Mouse (Mus musculus) small intestine, adult 2 months (tissue): ENCODE measurements at regions not wholly inside any gene's neighbourhood (a gene's known extent, or its start where the extent isn't known, plus 50 kb on each side); places are given as distances from the start of the nearest gene placed in this dataset.
"Not testable (repeated sequence)": the region's sequence is repeated elsewhere in the genome, so short reads cannot be mapped to it uniquely, and the experiment has no call there.

ENCODE experiments used
- H3K27ac ChIP-seq: fragments of 200-500 bp; 2 replicates; pipeline ENCODE4 v1.5.1; 2012; ENCODE audit warnings: low read depth, low read length, control low read depth, inconsistent platforms; ENCODE audit not compliant: insufficient read depth
- H3K27me3 ChIP-seq: fragments of 200-500 bp; 2 replicates; pipeline ENCODE4 v1.6.1; 2012; ENCODE audit warnings: mild to moderate bottlenecking, moderate library complexity, low read length, inconsistent platforms; ENCODE audit not compliant: control insufficient read depth, insufficient read depth
- H3K36me3 ChIP-seq: fragments of 200-500 bp; 2 replicates; pipeline ENCODE4 v1.6.1; 2012; ENCODE audit warnings: mild to moderate bottlenecking, low read length, control low read depth, inconsistent platforms; ENCODE audit not compliant: control insufficient read depth, insufficient read depth
- H3K4me1 ChIP-seq: fragments of 200-500 bp; 2 replicates; pipeline ENCODE4 v1.6.1; 2012; ENCODE audit warnings: low read length, inconsistent platforms, mixed read lengths; ENCODE audit not compliant: control insufficient read depth, insufficient read depth, insufficient read length
- H3K4me3 ChIP-seq: fragments of 200-500 bp; 2 replicates; pipeline ENCODE4 v1.5.1; 2012; ENCODE audit warnings: low read depth, mild to moderate bottlenecking, control low read depth, inconsistent platforms, low read length, moderate library complexity
- CTCF ChIP-seq: fragments of 200-500 bp; IDR thresholded peaks from 2 replicates; pipeline ENCODE4 v1.5.1; 2012; ENCODE audit warnings: low read depth, mild to moderate bottlenecking, control low read depth, inconsistent platforms, low read length, moderate library complexity, mixed read lengths; ENCODE audit not compliant: insufficient replicate concordance, insufficient read length; ENCODE audit errors: extremely low read depth
- POLR2A ChIP-seq: fragments of 200-500 bp; IDR thresholded peaks from 2 replicates; pipeline ENCODE4 v1.6.1; 2012; ENCODE audit warnings: low read depth, mild to moderate bottlenecking, control low read depth, inconsistent platforms, low read length, moderate library complexity
- WGBS: fragments of 180-500 bp; shearing (Covaris S2); methylation state at CpG from one replicate; pipeline ENCODE4 v1.1.7; 2018; 5-methylcytosine and 5-hydroxymethylcytosine counted together

DNA sequence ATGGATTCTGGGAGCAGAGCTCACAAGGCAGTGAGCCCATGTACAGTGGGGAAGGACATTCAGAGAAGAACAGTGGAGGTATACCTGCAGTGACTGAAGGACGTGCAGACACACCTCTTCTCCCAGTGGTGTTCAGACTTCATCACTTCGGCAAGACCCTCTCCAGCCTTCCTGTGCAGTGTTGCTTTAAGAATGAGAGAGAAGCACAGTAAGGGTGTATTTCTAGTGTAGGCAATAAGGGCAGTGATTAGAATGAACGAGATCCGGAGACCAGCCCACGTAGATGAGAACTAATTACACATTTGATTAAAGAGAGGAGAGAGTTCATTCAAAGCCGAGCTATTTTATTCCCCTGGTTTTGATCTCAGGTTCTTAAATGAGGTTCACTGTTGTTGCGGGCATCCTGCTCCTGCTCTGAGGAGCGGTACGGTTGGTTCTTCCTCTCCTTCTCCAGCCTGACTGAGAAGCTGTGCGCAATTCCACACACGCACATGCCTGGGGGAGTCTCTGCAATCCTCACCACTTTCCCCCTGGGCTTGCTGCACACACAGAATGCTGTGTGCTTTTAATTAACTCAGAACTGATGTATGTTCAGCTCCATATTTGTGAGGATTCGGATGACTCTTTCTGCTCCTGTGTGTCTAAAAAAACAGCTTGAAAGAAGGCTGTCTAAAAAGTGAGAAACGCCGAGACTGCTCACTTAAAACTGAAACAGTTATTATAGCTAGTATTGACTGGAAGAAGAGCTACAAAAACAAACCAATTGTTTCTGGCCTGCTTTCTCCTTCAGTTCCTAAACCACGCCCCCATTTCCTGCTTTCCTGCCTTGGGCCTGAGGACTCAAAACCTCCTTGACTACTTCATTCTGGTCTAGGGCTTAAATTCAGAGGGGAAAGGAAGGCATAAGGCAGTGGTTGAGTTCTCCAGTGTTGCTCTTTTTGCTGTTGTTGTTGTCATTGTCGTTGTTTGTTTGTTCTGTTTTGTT, 114.2 kb upstream of the Fhl2 start:
- H3K27ac ChIP-seq, result no peak overlapping the region
- H3K4me3 ChIP-seq, result no peak overlapping the region
- H3K27me3 ChIP-seq, result no peaks in the 10 kb centered on the region
- H3K36me3 ChIP-seq, result no peaks in the 10 kb centered on the region
- WGBS, result 70% methylated on average over 16 of the region's 16 CpGs
- TF ChIP-seq POLR2A (no peak), CTCF (no peak)
- peaks cover 3% of the 10 kb centered on the region; the same call in 1 of the 2 replicates for H3K4me1 ChIP-seq

DNA sequence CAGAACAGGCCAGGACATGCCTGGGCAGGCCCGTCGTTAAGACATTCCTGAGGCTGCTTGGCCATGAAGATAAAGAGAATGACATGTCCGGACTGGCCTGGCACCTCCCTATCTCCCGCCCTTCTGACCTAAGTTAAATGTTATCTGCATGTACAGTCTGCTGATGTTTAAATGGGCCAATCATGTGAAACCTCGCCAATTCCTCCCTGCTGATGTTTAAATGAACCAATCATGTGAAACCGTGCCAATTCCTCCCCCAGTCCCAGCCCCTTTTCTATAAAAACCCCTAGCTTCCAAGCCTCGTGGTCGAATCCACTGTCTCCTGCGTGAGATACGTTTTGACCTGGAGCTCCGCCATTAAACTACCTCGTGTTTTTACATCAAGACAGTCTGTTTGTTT, 119.5 kb upstream of the Fhl2 start:
- not testable (repeated sequence) for H3K27me3 ChIP-seq, H3K4me3 ChIP-seq, H3K27ac ChIP-seq, H3K4me1 ChIP-seq, H3K36me3 ChIP-seq
- WGBS, result 86% methylated on average over 12 of the region's 12 CpGs

DNA sequence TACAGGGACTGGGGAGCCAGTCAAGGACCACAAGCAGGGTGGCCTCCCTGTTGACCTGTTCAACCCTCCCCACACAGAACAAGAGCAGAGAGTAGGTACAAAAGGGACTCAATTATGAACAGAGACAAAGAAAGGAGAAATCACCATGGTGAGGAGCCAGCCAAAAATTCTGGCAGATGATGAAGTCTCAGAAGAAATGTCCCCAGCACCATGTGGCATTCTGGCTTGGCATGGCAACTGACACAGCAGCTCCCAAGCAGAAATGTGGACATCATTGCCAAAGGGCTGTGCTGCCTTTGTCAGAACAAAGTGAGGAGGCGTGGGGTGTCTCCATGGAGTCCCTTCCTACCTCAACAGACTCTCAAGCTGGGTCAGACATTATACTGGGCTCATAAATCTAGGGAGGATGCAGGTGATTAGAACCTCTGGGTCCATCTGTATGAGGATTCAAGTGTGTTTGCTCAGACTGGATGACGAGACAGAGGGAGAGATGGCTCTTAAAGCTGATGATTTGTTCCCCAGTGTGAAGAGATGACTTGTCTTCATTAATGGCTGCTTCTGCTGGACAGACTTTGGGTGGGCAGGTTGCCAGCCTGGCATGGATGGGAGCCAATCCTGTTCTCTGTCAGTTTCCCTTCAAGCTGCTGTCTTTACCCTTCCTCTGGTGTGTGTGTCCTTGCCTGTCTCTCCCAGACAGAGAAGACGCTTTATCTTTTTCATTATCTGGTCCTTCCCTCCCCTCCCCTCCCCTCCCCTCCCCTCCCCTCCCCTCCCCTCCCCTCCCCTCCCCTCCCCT, 120.5 kb upstream of the Fhl2 start:
- WGBS, result 60% methylated on average over 3 of the region's 3 CpGs
- Histone ChIP-seq H3K27ac (no peak overlapping the region), H3K4me3 (no peak overlapping the region), H3K4me1 (peaks cover 2% of the 10 kb centered on the region; the same call in 1 of the 2 replicates), H3K27me3 (no peaks in the 10 kb centered on the region), H3K36me3 (no peaks in the 10 kb centered on the region)
- TF ChIP-seq CTCF (no peak), POLR2A (no peak)

DNA sequence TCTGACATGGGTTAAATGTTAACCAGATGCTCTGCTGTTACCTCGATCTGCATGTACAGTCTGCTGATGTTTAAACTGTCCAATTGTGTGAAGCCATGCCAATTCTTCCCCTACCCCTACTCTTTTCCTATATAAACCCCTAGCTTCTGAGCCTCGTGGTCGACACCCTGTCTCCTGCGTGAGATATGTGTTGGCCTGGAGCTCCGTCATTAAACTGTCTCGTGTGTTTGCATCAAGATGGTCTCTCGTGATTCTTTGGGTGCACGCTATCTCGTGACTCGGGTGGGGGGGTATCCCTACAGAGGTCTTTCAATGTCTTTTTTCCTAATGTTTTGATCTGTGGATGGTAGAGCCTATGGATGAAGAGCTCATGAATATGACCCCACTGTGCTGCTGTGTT, 110.9 kb upstream of the Nck2 start:
- H3K36me3 ChIP-seq, H3K27ac ChIP-seq, H3K27me3 ChIP-seq, H3K4me3 ChIP-seq, H3K4me1 ChIP-seq: not testable (repeated sequence)
- 91% methylated on average over 10 of the region's 10 CpGs for WGBS

DNA sequence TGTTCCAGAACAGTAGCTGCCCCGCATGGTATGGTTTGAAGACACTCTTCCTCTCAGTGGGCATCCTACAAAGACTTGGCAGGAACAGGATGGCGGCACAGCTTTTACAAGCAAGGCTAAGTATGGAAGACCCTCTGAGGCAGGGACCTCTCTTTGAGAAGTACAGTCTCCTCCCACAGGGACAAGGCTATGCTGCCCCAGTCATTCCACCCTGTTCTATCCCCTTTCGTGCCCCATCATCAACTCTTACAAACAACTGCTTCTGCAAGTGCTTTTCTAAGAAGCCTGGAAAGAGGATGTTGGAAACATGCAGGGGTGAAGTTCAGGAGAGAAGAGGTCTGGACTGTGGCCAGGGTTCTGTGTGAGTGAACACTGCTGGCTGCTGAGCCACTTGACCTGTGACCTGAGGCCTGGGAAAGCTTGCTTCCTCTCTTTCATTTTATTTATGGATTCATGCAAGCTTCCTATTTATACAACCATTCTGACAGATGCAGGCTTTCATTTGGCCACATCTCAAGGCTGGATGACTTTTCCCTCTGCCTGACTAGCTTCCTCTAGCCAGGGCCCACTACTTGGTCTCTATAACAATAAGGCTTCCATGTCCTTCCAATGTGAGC, 107.1 kb upstream of the Nck2 start:
- TF ChIP-seq CTCF, result no peak
- TF ChIP-seq POLR2A, result no peak
- Histone ChIP-seq H3K4me1 (peaks cover 2% of the 10 kb centered on the region; the same call in 1 of the 2 replicates), H3K27ac (no peak overlapping the region), H3K4me3 (no peak overlapping the region), H3K36me3 (no peaks in the 10 kb centered on the region), H3K27me3 (no peaks in the 10 kb centered on the region)
- WGBS, result 89% methylated on average over 3 of the region's 3 CpGs

DNA sequence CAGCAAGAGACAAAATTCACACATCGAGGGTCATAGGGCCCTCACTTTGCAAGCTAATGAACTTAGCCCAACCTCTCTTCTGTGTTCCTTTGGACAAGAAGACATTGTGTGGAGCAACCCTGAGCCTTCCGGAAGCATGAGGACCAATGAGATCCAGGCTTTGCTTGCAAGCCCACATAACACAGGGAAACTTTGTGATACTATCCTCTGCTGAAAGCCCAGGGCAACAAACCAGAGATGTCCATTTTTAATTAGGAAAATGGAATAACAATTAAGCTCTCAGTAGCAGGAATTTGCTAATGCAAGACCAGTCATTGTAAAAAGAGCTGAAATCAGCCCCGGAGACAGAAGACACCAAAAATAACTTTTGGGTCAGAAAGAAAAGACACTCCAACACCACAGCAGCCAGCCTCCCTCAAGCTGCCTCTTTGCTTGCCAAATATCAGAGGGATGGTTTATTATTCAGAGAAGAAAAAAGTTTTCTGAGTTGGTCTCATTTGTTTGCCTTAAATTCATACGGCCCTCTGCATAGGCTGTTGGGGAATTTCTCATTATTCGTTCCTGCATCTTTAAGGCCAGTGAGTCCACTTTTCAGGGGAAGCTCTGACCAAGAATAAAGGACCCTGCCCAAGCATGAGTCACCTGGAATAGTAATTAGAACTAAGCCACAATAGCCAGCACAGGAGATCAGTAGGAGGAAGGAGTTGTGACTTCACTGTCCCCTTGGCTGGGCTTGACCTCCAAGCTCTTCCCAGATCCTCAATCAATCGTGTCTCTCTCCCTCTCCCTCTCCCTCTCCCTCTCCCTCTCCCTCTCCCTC, 106.1 kb upstream of the Nck2 start:
- Histone ChIP-seq H3K4me1 (peaks cover 6% of the 10 kb centered on the region; the same call in 1 of the 2 replicates), H3K4me3 (no peak overlapping the region), H3K36me3 (no peaks in the 10 kb centered on the region), H3K27me3 (no peaks in the 10 kb centered on the region), H3K27ac (no peak overlapping the region)
- TF ChIP-seq CTCF (no peak), POLR2A (no peak)
- WGBS, result 73% methylated on average over 6 of the region's 6 CpGs
